Mouse (Mus musculus) CH12.LX (cell line): ENCODE results near the gene Prss22.

Experiments used
- CTCF ChIP-seq, 2 experiments: IDR thresholded peaks in 1 of 2; conservative IDR thresholded peaks in 1 of 2; 2 replicates each; pipeline ENCODE4 v1.5.1; 2011 to 2012; ENCODE audit warnings: low read depth in 2 of 2, low read length in 2 of 2, improper control_type of control experiment in 1 of 2, inconsistent platforms in 1 of 2, mild to moderate bottlenecking in 1 of 2, moderate library complexity in 1 of 2
- E2F4 ChIP-seq: IDR thresholded peaks from 2 replicates; pipeline ENCODE4 v1.6.1; 2011; ENCODE audit warnings: low read depth, low read length, improper control_type of control experiment; ENCODE audit not compliant: insufficient replicate concordance
- EP300 ChIP-seq: IDR thresholded peaks from 2 replicates; pipeline ENCODE4 v1.6.1; 2011; ENCODE audit warnings: low read length, improper control_type of control experiment
- GABPA ChIP-seq: IDR thresholded peaks from 2 replicates; pipeline ENCODE4 v1.6.1; 2012; ENCODE audit warnings: low read depth, low read length, improper control_type of control experiment, inconsistent platforms; ENCODE audit not compliant: insufficient replicate concordance
- MAX ChIP-seq: IDR thresholded peaks from 2 replicates; pipeline ENCODE4 v1.6.1; 2011; ENCODE audit warnings: low read length, improper control_type of control experiment
- MXI1 ChIP-seq: IDR thresholded peaks from 2 replicates; pipeline ENCODE4 v1.6.1; 2011; ENCODE audit warnings: mild to moderate bottlenecking, low read depth, low read length, improper control_type of control experiment
- POLR2A ChIP-seq: IDR thresholded peaks from 2 replicates; pipeline ENCODE4 v1.6.1; 2011; ENCODE audit warnings: low read depth, mild to moderate bottlenecking, improper control_type of control experiment, low read length
- RCOR1 ChIP-seq: conservative IDR thresholded peaks from 2 replicates; pipeline ENCODE4 v1.6.1; 2012; ENCODE audit warnings: low read depth, mild to moderate bottlenecking, inconsistent platforms, low read length, improper control_type of control experiment
- SIN3A ChIP-seq: IDR thresholded peaks from 2 replicates; pipeline ENCODE4 v1.6.1; 2012; ENCODE audit warnings: low read length, improper control_type of control experiment, inconsistent platforms
- SMC3 ChIP-seq: IDR thresholded peaks from 2 replicates; pipeline ENCODE4 v1.6.1; 2011; ENCODE audit warnings: low read depth, low read length, improper control_type of control experiment
- USF1 ChIP-seq: IDR thresholded peaks from 2 replicates; pipeline ENCODE4 v1.6.1; 2014; ENCODE audit warnings: low read depth, mild to moderate bottlenecking, inconsistent platforms, low read length, improper control_type of control experiment
- ZMIZ1 ChIP-seq: IDR thresholded peaks from 2 replicates; pipeline ENCODE4 v1.6.1; 2012; ENCODE audit warnings: low read depth, mild to moderate bottlenecking, inconsistent platforms, low read length, improper control_type of control experiment

- TF ChIP-seq SMC3 (no peak), EP300 (no peak), GABPA (no peak), ZMIZ1 (no peak), SIN3A (no peak), RCOR1 (no peak), POLR2A (no peak), USF1 (no peak), MAX (no peak), CTCF (conservative IDR thresholded peaks at IDR 0.05 in 1 of 2, IDR thresholded peaks at IDR 0.05 in 1 of 2; ENCODE audit: low read depth in 2 of 2, low read length in 2 of 2) (no peak), E2F4 (no peak), MXI1 (no peak)
Observed at GRCm38 (mm10) chr17:23995421-23995820, 2.5 kb downstream of the Prss22 start.
